Mouse (Mus musculus) testis, adult 2 months (tissue): ENCODE results near the gene Efnb2.

Source experiments
- CTCF ChIP-seq: fragments of 200-500 bp; IDR thresholded peaks from 2 replicates; pipeline ENCODE4 v1.5.1; 2012; ENCODE audit warnings: low read depth, mild to moderate bottlenecking, inconsistent platforms, low read length, moderate library complexity; ENCODE audit not compliant: control insufficient read depth, insufficient read depth, insufficient replicate concordance
- POLR2A ChIP-seq: fragments of 200-500 bp; IDR thresholded peaks from 2 replicates; pipeline ENCODE4 v1.6.1; 2012; ENCODE audit warnings: low read depth, mild to moderate bottlenecking, inconsistent platforms, low read length, moderate library complexity; ENCODE audit not compliant: control insufficient read depth

DNA sequence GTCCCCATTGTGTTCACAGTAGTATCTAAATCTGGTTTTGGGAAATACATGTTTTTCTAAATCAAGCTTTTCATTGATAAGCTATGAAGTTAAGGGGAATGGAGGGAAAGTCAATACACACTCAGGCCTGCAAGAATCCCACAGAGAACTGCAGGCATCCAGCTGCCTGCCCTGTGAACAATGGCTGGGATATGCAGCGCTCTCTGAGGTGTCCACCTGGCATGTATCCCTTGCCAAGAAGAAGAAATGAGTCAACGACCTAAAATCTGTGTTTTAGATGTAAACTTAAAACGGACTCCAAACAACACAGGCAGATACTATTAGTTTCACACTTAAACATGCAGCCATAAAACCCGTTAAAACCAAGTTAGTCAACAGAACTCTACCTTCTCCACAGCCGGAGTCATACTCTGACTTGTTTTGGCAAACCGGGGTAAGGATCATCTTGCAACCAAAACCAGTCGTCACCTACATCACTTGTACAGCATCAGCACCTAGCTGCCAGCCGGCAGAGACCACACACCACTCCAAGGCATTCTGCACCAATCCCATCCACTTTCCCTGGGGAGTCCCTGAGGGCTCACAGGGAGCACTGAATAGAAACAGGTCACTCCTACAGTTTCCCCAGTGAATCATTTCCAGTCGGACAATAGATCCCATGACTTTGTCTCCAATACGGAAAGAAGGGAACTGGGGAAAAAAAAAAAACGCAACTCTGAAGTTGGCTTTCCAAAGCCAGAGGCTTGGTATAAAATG is 16.7 kb downstream of the Efnb2 start:
- TF ChIP-seq POLR2A (no peak), CTCF (no peak)
